Mouse (Mus musculus) intestine, embryonic 14.5 days (tissue): ENCODE data around the gene Ulbp1. TPM values are rescaled to one million over a fixed set of nuclear protein-coding genes. Genes with fewer than 3 reads are reported as not detected.
"Not testable (repeated sequence)": the region's sequence is repeated elsewhere in the genome, so short reads cannot be mapped to it uniquely, and the experiment has no call there.

Experiments used
- ATAC-seq: fragments of 200-750 bp; cut with Nextera tagmentation; replicated peaks from 2 replicates; pipeline ENCODE4 v1.8.0; 2017; ENCODE audit warnings: low read depth, moderate number of reproducible peaks, moderate TSS enrichment, moderate library complexity; ENCODE audit not compliant: low FRiP score, low TSS enrichment
- DNase-seq: peaks from one replicate; pipeline ENCODE4 v3.0.0-alpha.2; 2018; ENCODE audit warnings: low spot score
- H3K27ac ChIP-seq: fragments of 300-500 bp; sonication (generic); 2 replicates; pipeline ENCODE4 v1.5.1; 2014; ENCODE audit warnings: low read depth, mild to moderate bottlenecking, control low read depth
- H3K27me3 ChIP-seq: fragments of 300-500 bp; sonication (generic); replicated peaks from 2 replicates; pipeline ENCODE4 v1.6.1; 2014; ENCODE audit warnings: low read length, control low read depth; ENCODE audit not compliant: control insufficient read depth, insufficient read depth
- H3K36me3 ChIP-seq: fragments of 300-500 bp; sonication (generic); 2 replicates; pipeline ENCODE4 v1.6.1; 2014; ENCODE audit warnings: low read length, control low read depth; ENCODE audit not compliant: control insufficient read depth, insufficient read depth
- H3K4me1 ChIP-seq: fragments of 300-500 bp; sonication (generic); replicated peaks from 2 replicates; pipeline ENCODE4 v1.6.1; 2014; ENCODE audit warnings: low read length, control low read depth, mixed read lengths; ENCODE audit not compliant: control insufficient read depth, insufficient read depth
- H3K4me2 ChIP-seq: fragments of 300-500 bp; sonication (generic); 2 replicates; pipeline ENCODE4 v1.6.1; 2014; ENCODE audit warnings: low read length
- H3K4me3 ChIP-seq: fragments of 300-500 bp; sonication (generic); 2 replicates; pipeline ENCODE4 v1.5.1; 2014; ENCODE audit warnings: low read depth, low read length, control low read depth, mixed read lengths
- H3K9ac ChIP-seq: fragments of 300-500 bp; sonication (generic); 2 replicates; pipeline ENCODE4 v1.6.1; 2014; ENCODE audit warnings: mild to moderate bottlenecking, low read length
- H3K9me3 ChIP-seq: fragments of 300-500 bp; sonication (generic); 2 replicates; pipeline ENCODE4 v1.6.1; 2016; ENCODE audit warnings: low read length, control low read depth; ENCODE audit not compliant: control insufficient read depth
- WGBS: fragments of 180-500 bp; shearing (Covaris S2); extraction: QIAGEN DNeasy Blood & Tissue Kit; methylation state at CpG from one replicate; pipeline ENCODE4 v1.1.7; 2014; 5-methylcytosine and 5-hydroxymethylcytosine counted together
- polyA plus RNA-seq: library from polyadenylated mRNA; unstranded; fragments of >200 nt; fragmentation: Nextera tagmentation; extraction: Ambion mirVana; gene quantifications from 2 replicates; pipeline ENCODE4 v1.2.1, GENCODE M21; 2014

Ulbp1 gene
- 3.8 and 4.7 TPM in 2 replicates for polyA plus RNA-seq

- Histone ChIP-seq H3K4me3 (peak within 1 kb of the TSS; percentile 15; the same call in 1 of the 2 replicates), H3K4me1 (no peaks in the 10 kb centered on the region), H3K4me2 (peak within 1 kb of the TSS; percentile 32), H3K9ac (no peak within 1 kb of the TSS), H3K27me3 (no peaks in the 10 kb centered on the region), H3K9me3 (no peaks in the 10 kb centered on the region), H3K27ac (no peak within 1 kb of the TSS), H3K36me3 (no peaks in the 10 kb centered on the region)
- ATAC-seq (no peak; the same call in 1 of the 2 replicates), DNase-seq (peak; percentile 63)
- WGBS: 55% methylated on average over 13 of the region's 13 CpGs
These were observed at the start of gene Ulbp1 for GRCm38 (mm10) chr10:7473197-7473889. Ulbp1 (minus strand) TSS chr10:7473638.

- H3K4me2 ChIP-seq, H3K27me3 ChIP-seq, H3K27ac ChIP-seq, DNase-seq, H3K4me3 ChIP-seq, ATAC-seq, H3K9me3 ChIP-seq, H3K36me3 ChIP-seq, H3K9ac ChIP-seq, H3K4me1 ChIP-seq: not testable (repeated sequence)
- WGBS: 18% methylated on average over 1 of the region's 1 CpGs
These were observed 24.7 kb upstream of the Ulbp1 start for GRCm38 (mm10) chr10:7498180-7498579.

DNA sequence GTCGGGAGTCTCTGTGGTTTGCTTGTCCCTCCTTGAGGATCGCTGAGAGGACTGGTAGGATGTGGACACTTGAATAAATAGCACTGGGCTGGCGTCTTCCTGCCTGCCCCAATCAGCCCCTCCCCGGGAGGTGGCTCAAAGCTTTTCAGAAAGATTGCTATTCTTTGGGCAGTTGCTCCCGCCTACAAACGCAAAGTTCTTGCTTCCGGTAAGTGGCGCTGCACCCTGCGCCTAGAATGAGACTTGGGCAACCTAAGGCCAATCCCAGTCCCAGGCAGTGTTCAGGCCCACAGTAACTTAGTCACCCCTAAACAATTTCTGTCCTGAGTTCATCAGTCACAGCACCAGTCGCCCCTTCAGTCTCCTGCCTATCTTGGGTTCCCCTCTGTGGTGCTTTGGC lies 18.9 kb upstream of the Ulbp1 start:
- H3K4me1 ChIP-seq, DNase-seq, ATAC-seq, H3K27me3 ChIP-seq, H3K9ac ChIP-seq, H3K36me3 ChIP-seq, H3K27ac ChIP-seq, H3K9me3 ChIP-seq, H3K4me3 ChIP-seq: not testable (repeated sequence)
- 13% methylated on average over 9 of the region's 10 CpGs for WGBS
- H3K4me2 ChIP-seq: peak overlapping the region; percentile 34

DNA sequence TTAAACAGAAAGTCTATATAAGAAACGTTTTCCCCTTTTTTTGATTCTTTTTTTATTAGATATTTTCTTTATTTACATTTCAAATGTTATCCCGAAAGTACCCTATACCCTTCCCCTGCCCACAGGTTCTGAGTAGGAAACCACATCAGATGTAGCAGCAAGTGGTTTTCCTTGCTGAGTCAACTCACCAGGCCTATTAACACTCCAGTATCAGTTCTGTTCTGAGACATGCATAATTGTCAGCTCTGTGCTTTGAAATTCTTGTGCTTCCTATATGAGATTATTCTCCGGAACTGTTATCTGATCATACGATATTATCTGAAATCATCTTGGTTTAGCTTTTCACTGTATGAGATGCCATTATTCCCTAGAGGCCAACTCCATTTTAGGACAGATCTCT lies 10.2 kb upstream of the Ulbp1 start:
- no peak for ATAC-seq

GRCm38 (mm10) chr10:7474225-7474624 lies 787 bp upstream of the Ulbp1 start:
- WGBS: 85% methylated on average over 6 of the region's 13 CpGs
- not testable (repeated sequence) for ATAC-seq, H3K27ac ChIP-seq, H3K4me3 ChIP-seq, H3K27me3 ChIP-seq, H3K4me2 ChIP-seq, H3K36me3 ChIP-seq, DNase-seq, H3K9ac ChIP-seq, H3K9me3 ChIP-seq, H3K4me1 ChIP-seq

More for the DNA sequence above, 10.2 kb upstream of the Ulbp1 start:
- Histone ChIP-seq H3K4me3 (no peak overlapping the region), H3K9ac (no peak overlapping the region), H3K36me3 (no peaks in the 10 kb centered on the region), H3K9me3 (no peaks in the 10 kb centered on the region), H3K27ac (no peak overlapping the region), H3K27me3 (no peaks in the 10 kb centered on the region), H3K4me2 (no peak overlapping the region), H3K4me1 (no peaks in the 10 kb centered on the region)
- no peak for DNase-seq
- WGBS: 69% methylated on average over 4 of the region's 4 CpGs

- 70% methylated on average over 3 of the region's 3 CpGs for WGBS
These were observed 1.8 kb downstream of the Ulbp1 start for GRCm38 (mm10) chr10:7471664-7472063.

DNA sequence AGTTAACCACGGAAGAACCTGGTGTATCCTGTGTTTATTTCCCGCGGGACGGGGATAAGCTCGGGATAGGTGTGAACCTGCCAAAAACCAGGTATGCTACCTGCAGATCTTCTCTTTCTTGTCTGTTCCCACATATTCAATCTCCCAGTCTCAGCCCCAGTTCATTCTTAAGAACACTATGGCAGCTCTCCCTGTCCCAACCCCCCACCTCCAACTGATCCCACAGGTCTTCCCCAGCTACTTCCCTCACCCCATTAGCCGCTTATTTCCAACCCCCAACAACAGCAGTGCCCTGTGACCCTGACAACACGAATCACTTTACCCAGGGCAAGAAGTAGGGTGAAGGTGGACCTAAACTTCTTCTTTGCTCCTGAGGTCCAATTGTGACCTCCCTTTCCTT lies 3.0 kb downstream of the Ulbp1 start:
- Histone ChIP-seq H3K4me3 (peak overlapping the region; percentile 16), H3K9ac (no peak overlapping the region), H3K9me3 (no peaks in the 10 kb centered on the region), H3K4me1 (no peaks in the 10 kb centered on the region), H3K27ac (no peak overlapping the region), H3K36me3 (no peaks in the 10 kb centered on the region), H3K4me2 (peak overlapping the region; percentile 42), H3K27me3 (no peaks in the 10 kb centered on the region)
- DNase-seq (no peak), ATAC-seq (0 out of 2 replicates have a peak, but pooled peaks have one; percentile 58)
- 12% methylated on average over 7 of the region's 7 CpGs for WGBS

More at GRCm38 (mm10) chr10:7471664-7472063, 1.8 kb downstream of the Ulbp1 start:
- no peaks in the 10 kb centered on the region for H3K36me3 ChIP-seq
- H3K27me3 ChIP-seq: no peaks in the 10 kb centered on the region
- H3K4me3 ChIP-seq: no peak overlapping the region
- no peak overlapping the region for H3K27ac ChIP-seq
- 0 out of 2 replicates have a peak overlapping the region, but pooled peaks have one; percentile 11 for H3K4me2 ChIP-seq
- DNase-seq: no peak
- H3K9ac ChIP-seq: no peak overlapping the region
- H3K9me3 ChIP-seq: no peaks in the 10 kb centered on the region
- no peak for ATAC-seq
- no peaks in the 10 kb centered on the region for H3K4me1 ChIP-seq

DNA sequence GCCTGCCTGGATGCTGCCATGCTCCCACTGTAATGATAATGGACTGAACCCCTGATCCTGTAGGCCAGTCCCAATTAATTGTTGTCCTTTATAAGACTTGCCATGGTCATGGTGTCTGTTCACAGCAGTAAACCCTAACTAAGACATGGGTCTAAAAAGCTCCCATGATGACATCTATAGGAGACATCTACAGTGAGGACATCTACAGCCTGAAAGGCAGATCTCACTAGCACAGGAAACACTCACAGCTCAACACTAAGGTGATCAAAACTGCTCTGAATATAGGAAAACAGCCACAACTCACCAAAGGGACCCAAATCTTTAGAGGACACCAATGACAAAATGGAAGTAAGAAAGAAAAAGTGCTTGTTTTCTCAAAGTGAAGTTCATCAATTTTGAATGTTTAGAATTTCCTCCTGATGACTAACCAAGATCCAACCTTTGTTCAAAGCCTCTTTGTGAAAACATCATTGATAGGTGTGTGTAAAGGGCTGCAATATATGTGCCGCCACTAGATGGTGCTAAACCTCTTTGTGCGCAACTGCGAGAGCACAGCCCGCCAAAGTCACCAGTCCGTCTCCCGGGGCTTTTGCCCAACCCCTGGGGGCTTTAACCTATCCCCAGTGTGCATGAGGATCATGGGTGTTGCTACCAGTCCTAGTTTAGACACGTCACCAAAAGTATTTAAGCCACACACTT lies 3.6 kb downstream of the Ulbp1 start:
- H3K27ac ChIP-seq, H3K27me3 ChIP-seq, H3K4me1 ChIP-seq, H3K9ac ChIP-seq, DNase-seq, H3K9me3 ChIP-seq, H3K36me3 ChIP-seq: not testable (repeated sequence)
- Histone ChIP-seq H3K4me2 (peak overlapping the region; percentile 42), H3K4me3 (peak overlapping the region; percentile 16)
- WGBS: 0% methylated on average over 7 of the region's 7 CpGs
- ATAC-seq: peak; percentile 47; the same call in 1 of the 2 replicates
